Mouse (Mus musculus) kidney, adult 2 months (tissue): ENCODE measurements at regions not wholly inside any gene's neighbourhood (a gene's known extent, or its start where the extent isn't known, plus 50 kb on each side); places are given as distances from the start of the nearest gene placed in this dataset.

Source experiments
- CTCF ChIP-seq: fragments of 200-500 bp; conservative IDR thresholded peaks from 2 replicates; pipeline ENCODE4 v1.5.1; 2011; ENCODE audit warnings: low read depth, mild to moderate bottlenecking, control low read depth, low read length, moderate library complexity, mixed read lengths; ENCODE audit not compliant: insufficient read depth, insufficient read length
- POLR2A ChIP-seq: fragments of 200-500 bp; IDR thresholded peaks from one replicate; pipeline ENCODE4 v1.6.1; 2011; ENCODE audit warnings: low read depth, low read length, control low read depth

- TF ChIP-seq CTCF (no peak), POLR2A (no peak)
These were observed 70.1 kb downstream of the Dact2 start for GRCm38 (mm10) chr17:14133986-14134385.
